Mouse (Mus musculus) limb, embryonic 13.5 days (tissue): ENCODE measurements around the gene Ehd2. TPM values are rescaled to one million over a fixed set of nuclear protein-coding genes. Genes with fewer than 3 reads are reported as not detected.
A peak's percentile ranks its signal among the peaks of the same experiment; 100 is the strongest.

ENCODE experiments used
- ATAC-seq: fragments of 200-750 bp; cut with Nextera tagmentation; 2 replicates; pipeline ENCODE4 v1.8.0; 2017; ENCODE audit warnings: low read depth, moderate number of reproducible peaks, moderate TSS enrichment; ENCODE audit not compliant: low FRiP score
- H3K27ac ChIP-seq: fragments of 300-500 bp; sonication (generic); 2 replicates; pipeline ENCODE4 v1.5.1; 2015; ENCODE audit warnings: inconsistent platforms, mild to moderate bottlenecking, moderate library complexity
- H3K27me3 ChIP-seq: fragments of 300-500 bp; sonication (generic); 2 replicates; pipeline ENCODE4 v1.6.1; 2015; ENCODE audit warnings: mild to moderate bottlenecking, inconsistent platforms
- H3K36me3 ChIP-seq: fragments of 300-500 bp; sonication (generic); 2 replicates; pipeline ENCODE4 v1.6.1; 2015; ENCODE audit warnings: inconsistent platforms, mild to moderate bottlenecking, moderate library complexity
- H3K4me1 ChIP-seq: fragments of 300-500 bp; sonication (generic); 2 replicates; pipeline ENCODE4 v1.6.1; 2015; ENCODE audit warnings: inconsistent platforms
- H3K4me2 ChIP-seq: fragments of 300-500 bp; sonication (generic); replicated peaks from 2 replicates; pipeline ENCODE4 v1.6.1; 2015; ENCODE audit warnings: inconsistent platforms, mild to moderate bottlenecking, moderate library complexity
- H3K4me3 ChIP-seq: fragments of 300-500 bp; sonication (generic); 2 replicates; pipeline ENCODE4 v1.5.1; 2015; ENCODE audit warnings: moderate library complexity, mild to moderate bottlenecking, inconsistent platforms
- H3K9ac ChIP-seq: fragments of 300-500 bp; sonication (generic); 2 replicates; pipeline ENCODE4 v1.6.1; 2015; ENCODE audit warnings: mild to moderate bottlenecking, inconsistent platforms
- H3K9me3 ChIP-seq: fragments of 300-500 bp; sonication (generic); 2 replicates; pipeline ENCODE4 v1.6.1; 2016; ENCODE audit warnings: inconsistent platforms
- WGBS: fragments of 180-500 bp; shearing (Covaris S2); methylation state at CpG from one replicate; pipeline ENCODE4 v1.1.7; 2015; 5-methylcytosine and 5-hydroxymethylcytosine counted together
- polyA plus RNA-seq: library from polyadenylated mRNA; unstranded; fragments of >200 nt; fragmentation: Nextera tagmentation; extraction: Ambion mirVana; gene quantifications from 2 replicates; pipeline ENCODE4 v1.2.1, GENCODE M21; 2015

Gene Ehd2
- polyA plus RNA-seq, 1 experiment from 2014 or later: 29.9 TPM

DNA sequence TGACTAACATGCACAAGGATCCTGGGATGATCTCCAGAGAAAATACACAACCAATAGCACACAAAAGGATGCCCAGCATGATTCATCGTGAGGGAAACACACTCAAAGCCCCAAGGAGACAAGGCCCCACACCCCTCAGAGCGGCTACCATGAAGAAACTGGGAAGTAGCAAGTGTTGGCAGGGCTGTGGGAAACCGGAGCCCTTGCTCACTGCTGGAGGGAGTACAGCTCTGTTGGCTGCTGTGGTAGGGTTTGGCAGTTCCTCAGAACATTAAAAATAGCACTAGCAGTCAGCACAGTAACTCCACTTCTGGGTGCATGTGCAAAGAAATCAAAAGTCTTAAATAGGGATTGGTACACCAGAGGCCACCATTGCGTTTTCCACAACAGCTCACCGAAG is 34.8 kb upstream of the Ehd2 start:
- Histone ChIP-seq H3K9ac (no peak overlapping the region), H3K36me3 (peaks cover 37% of the 10 kb centered on the region), H3K27ac (no peak overlapping the region), H3K4me2 (no peak overlapping the region), H3K9me3 (no peaks in the 10 kb centered on the region), H3K4me3 (no peak overlapping the region), H3K4me1 (0 out of 2 replicates have a peak, but pooled peaks cover 6% of the 10 kb centered on the region), H3K27me3 (no peaks in the 10 kb centered on the region)
- no peak for ATAC-seq
- WGBS: 84% methylated on average over 5 of the region's 5 CpGs

DNA sequence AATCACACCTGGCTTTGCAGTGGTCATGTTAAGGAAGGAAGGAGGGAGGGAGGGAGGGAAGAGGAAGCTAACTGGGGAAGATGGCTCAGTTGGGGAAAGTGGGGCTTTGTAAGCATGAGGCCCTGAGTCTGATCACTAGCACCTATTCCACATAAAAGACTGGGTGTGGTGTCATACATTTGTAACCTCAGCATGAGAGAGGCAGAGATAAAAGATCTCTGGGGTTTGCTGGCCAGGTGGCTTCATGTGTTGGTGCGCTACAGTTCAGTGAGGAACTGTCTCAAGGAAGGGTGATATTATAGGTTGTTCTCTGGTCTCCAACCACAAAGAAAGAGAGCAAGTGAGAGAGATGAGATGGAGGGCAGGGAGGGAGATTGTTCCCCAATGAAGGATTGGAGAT is 34.3 kb upstream of the Ehd2 start:
- ATAC-seq: no peak
- Histone ChIP-seq H3K9me3 (no peaks in the 10 kb centered on the region), H3K27ac (no peak overlapping the region), H3K4me1 (0 out of 2 replicates have a peak, but pooled peaks cover 6% of the 10 kb centered on the region), H3K4me3 (no peak overlapping the region), H3K9ac (no peak overlapping the region), H3K36me3 (peaks cover 42% of the 10 kb centered on the region), H3K4me2 (no peak overlapping the region), H3K27me3 (no peaks in the 10 kb centered on the region)
- WGBS: 94% methylated on average over 1 of the region's 1 CpGs

DNA sequence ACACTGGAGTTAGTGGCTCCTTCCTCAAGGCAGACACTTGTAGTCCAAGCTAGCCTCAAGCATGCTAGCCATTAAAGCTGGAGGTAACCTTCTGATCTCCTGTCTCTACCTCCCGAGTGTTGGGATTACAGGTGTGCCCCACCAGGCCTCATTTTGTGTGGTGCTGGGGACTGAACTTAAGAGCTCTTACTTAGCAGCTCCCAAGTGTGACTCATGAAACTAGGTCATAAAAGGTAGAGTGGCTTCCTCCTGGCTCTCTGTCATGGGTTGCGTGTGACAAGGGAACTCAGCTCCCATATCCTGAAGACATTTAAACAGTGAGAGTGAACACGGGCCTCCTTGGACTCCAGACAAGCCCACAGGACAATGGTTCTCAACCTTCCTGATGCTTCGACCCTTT is 26.4 kb upstream of the Ehd2 start:
- Histone ChIP-seq H3K4me2 (no peak overlapping the region), H3K36me3 (peaks cover 90% of the 10 kb centered on the region), H3K9ac (no peak overlapping the region), H3K27me3 (no peaks in the 10 kb centered on the region), H3K27ac (no peak overlapping the region), H3K4me1 (no peaks in the 10 kb centered on the region), H3K9me3 (no peaks in the 10 kb centered on the region), H3K4me3 (no peak overlapping the region)
- ATAC-seq: no peak
- 89% methylated on average over 4 of the region's 4 CpGs for WGBS

DNA sequence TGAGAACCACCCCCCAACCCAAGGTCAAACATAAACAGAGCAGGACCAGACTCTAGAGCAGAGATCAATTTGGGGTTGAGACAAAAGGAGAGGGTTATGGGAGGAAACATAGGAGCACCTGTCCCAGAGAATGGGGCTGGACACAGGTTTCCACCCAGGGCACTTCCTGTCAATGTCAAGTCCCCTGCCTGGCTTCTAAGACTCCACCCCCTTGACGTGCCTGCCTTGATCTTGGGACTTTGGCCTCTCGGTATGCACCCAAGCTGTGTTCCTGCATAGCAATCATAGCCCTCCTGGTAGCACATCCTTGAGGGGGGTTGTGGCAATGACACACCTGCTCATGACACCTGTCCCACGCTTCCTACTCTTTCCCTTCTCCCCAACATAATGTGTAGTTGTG is 25.8 kb upstream of the Ehd2 start:
- peaks cover 95% of the 10 kb centered on the region for H3K36me3 ChIP-seq
- no peaks in the 10 kb centered on the region for H3K27me3 ChIP-seq
- no peak overlapping the region for H3K9ac ChIP-seq
- H3K9me3 ChIP-seq: no peaks in the 10 kb centered on the region
- no peaks in the 10 kb centered on the region for H3K4me1 ChIP-seq
- no peak overlapping the region for H3K27ac ChIP-seq
- ATAC-seq: no peak
- no peak overlapping the region for H3K4me2 ChIP-seq
- no peak overlapping the region for H3K4me3 ChIP-seq
- WGBS: 79% methylated on average over 3 of the region's 3 CpGs

DNA sequence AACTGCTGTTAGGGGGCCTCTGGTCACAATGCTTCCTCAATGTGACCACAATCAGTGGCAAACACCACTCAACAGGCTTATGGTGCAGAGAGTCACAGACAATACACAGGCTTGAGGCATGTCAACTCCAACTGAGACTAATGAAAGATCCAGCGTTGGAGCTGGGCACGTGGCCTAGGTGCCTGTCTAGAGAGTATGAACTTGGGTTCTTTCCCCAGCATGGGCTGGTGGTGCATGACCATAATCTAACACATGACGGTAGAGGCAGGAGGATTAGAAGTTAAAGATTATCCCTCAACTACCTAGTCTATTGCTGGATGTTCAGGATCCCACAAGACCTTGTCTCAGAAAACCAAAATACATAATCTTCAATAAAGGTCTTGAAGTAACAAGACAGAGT is 24.4 kb upstream of the Ehd2 start:
- no peak for ATAC-seq
- 97% methylated on average over 3 of the region's 3 CpGs for WGBS

DNA sequence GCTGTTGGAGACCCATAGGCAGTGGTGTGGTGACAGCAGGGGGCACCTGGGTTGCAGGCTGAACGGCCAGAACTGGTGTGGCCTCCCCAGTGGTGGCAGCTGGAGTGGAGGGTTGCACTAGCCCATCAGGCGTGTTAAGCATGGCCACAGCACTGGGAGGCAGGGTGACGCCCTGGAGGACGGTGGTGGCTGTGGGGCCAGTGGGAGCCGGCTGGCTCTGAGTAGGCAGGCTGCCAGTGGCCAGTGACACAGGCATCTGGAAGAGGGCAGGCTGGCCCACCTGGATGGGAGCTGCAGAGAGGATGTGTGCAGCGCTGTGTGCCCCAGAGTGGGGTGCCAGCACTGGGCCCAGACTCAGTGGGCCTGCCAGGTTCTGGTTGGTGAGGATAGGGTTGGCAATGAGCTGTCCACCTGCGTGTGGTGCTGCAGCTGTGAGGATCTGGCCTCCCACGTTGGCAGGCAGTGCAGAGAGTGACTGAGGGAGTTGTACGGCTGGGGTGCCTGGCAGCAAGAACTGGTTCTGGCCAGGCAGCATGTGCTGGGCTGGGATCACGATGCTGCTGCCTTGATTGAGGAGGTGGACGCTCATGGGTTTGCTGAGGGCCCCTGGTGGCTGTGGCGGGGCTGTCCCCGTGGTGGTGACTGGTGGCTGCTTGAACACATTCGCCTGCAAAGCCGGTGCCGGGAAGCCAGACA is 20.4 kb upstream of the Ehd2 start:
- no peaks in the 10 kb centered on the region for H3K27me3 ChIP-seq
- 91% methylated on average over 16 of the region's 16 CpGs for WGBS
- no peak overlapping the region for H3K4me2 ChIP-seq
- no peak for ATAC-seq
- no peak overlapping the region for H3K4me3 ChIP-seq
- no peaks in the 10 kb centered on the region for H3K9me3 ChIP-seq
- no peak overlapping the region for H3K27ac ChIP-seq
- H3K36me3 ChIP-seq: peaks cover 91% of the 10 kb centered on the region
- no peaks in the 10 kb centered on the region for H3K4me1 ChIP-seq
- H3K9ac ChIP-seq: no peak overlapping the region

More for the DNA sequence above, 24.4 kb upstream of the Ehd2 start:
- Histone ChIP-seq H3K4me2 (no peak overlapping the region), H3K9me3 (no peaks in the 10 kb centered on the region), H3K27ac (no peak overlapping the region), H3K4me1 (no peaks in the 10 kb centered on the region), H3K27me3 (no peaks in the 10 kb centered on the region), H3K4me3 (no peak overlapping the region), H3K36me3 (peaks cover 95% of the 10 kb centered on the region), H3K9ac (no peak overlapping the region)

DNA sequence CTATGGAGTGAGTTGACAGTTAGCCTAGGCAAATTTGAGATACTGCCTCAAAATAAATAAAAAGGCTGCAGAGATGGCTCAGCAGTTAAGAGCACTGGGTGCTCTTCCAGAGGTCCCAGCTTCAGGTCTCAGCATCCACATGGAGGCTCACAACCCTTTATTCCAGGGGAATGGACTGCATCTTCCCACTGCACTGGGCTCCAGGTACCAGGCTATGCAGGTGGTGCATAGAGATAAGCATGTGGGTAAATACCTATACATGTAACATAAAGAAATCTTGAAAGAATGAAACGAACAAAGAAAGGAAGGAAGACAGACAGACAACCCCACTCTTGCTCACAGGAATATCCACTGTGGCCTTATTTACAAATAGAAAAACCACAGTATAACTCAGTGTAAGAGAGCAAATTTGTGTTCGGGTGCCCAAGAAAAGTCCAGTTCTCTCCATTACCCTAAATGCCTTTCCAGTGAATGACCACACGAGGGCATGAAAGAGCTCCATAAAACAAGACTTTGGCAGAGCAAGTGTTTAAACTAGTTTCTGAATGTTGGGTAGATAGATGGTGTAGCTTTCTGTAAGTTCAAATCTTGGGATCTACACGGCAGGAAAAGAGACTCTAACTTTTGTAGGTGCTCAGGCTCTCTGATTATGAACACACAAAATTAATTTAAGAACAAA is 15.5 kb upstream of the Ehd2 start:
- Histone ChIP-seq H3K9me3 (no peaks in the 10 kb centered on the region), H3K9ac (no peak overlapping the region), H3K4me3 (no peak overlapping the region), H3K27me3 (no peaks in the 10 kb centered on the region), H3K4me2 (no peak overlapping the region), H3K27ac (0 out of 2 replicates have a peak overlapping the region, but pooled peaks have one; percentile 28), H3K36me3 (peaks cover 90% of the 10 kb centered on the region), H3K4me1 (no peaks in the 10 kb centered on the region)
- WGBS: 44% methylated on average over 4 of the region's 4 CpGs
- ATAC-seq: no peak

DNA sequence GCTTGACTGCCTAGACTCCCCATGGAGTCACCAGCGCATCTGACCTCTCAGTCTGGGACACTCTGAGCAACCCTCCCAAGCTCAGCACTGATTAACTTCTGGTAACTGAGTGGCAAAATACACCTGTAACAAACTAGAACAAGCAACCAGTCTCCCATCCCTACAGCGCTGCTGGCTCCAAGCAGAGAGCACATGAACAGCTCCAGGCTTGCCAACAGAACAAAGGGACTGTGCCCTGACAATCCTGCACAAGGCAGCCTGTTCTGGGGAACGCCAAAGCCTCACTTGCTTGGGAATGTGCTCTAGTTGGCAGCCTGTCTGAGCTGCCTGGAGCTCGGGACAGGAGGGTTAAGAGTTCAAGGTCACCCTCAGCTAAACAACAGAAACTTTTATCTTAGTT is 14.2 kb upstream of the Ehd2 start:
- 87% methylated on average over 4 of the region's 4 CpGs for WGBS
- H3K9me3 ChIP-seq: no peaks in the 10 kb centered on the region
- H3K4me3 ChIP-seq: no peak overlapping the region
- H3K9ac ChIP-seq: no peak overlapping the region
- H3K27ac ChIP-seq: no peak overlapping the region
- no peaks in the 10 kb centered on the region for H3K4me1 ChIP-seq
- peaks cover 90% of the 10 kb centered on the region for H3K36me3 ChIP-seq
- H3K27me3 ChIP-seq: no peaks in the 10 kb centered on the region
- H3K4me2 ChIP-seq: no peak overlapping the region
- ATAC-seq: no peak

DNA sequence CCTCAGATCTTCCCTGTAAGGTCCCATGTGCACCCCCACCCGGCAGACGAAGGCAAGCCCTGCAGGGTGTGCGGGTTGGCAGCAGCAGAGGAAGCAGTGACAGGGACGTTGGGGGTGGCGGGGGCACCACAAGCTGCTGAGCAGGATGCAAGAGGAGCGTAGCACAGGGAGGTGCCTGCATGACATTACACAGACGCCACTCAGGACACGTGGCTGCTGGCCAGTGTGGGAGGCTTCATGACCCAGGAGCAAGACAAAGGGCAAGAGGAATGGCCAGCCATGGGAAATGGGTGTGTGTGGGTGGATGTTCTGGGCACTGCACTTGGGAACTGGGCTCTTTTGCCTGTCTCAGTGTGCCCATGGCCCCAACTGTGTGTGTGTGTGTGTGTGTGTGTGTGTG is 12.9 kb upstream of the Ehd2 start:
- Histone ChIP-seq H3K27me3 (no peaks in the 10 kb centered on the region), H3K4me3 (no peak overlapping the region), H3K9ac (no peak overlapping the region), H3K36me3 (peaks cover 89% of the 10 kb centered on the region), H3K4me1 (no peaks in the 10 kb centered on the region), H3K9me3 (no peaks in the 10 kb centered on the region), H3K27ac (no peak overlapping the region), H3K4me2 (no peak overlapping the region)
- ATAC-seq: no peak
- WGBS: 81% methylated on average over 8 of the region's 8 CpGs

DNA sequence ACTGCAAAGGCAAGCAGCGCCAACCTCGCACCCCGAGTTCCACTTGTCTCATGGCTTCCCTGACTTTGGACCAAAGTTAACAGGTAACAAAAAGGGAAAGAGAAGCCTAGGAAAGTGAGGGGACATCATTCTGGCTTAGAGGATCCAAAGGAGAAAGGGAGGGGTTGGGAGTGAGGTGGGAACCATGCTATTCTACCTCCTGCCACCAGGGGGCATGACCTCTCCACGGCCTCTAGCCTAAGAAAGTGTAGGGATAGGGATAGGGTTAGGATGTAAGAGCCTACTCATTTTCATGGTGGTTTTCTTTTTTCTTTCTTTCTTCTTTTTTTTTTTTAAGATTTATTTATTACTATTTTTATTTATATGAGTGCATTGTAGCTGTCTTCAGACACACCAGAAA is 8.5 kb upstream of the Ehd2 start:
- Histone ChIP-seq H3K4me1 (no peaks in the 10 kb centered on the region), H3K9ac (no peak overlapping the region), H3K27ac (no peak overlapping the region), H3K27me3 (no peaks in the 10 kb centered on the region), H3K9me3 (no peaks in the 10 kb centered on the region), H3K4me3 (no peak overlapping the region), H3K36me3 (peaks cover 97% of the 10 kb centered on the region), H3K4me2 (no peak overlapping the region)
- WGBS: 78% methylated on average over 4 of the region's 4 CpGs
- no peak for ATAC-seq

DNA sequence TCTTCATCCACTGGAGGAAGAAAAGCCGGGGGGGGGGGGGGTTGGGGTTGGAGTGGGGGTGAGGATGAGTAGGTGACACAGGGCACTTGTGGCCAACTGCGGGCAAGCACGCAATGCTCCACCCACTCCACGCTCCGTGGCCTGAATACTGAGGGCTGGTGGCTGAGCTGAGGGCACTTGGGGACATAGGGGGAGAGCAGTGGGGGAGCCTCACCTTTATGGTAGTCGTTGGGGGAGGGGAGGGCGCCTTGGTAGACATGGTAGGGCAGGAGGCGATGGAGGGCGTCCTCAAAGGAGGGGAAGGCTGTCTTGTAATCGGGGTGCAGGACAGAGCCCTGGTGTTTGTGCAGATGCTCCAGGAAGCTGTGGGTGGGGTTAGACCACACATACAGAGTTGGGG is 8.1 kb upstream of the Ehd2 start:
- H3K9me3 ChIP-seq: no peaks in the 10 kb centered on the region
- H3K4me1 ChIP-seq: no peaks in the 10 kb centered on the region
- H3K9ac ChIP-seq: no peak overlapping the region
- H3K4me2 ChIP-seq: no peak overlapping the region
- WGBS: 97% methylated on average over 10 of the region's 10 CpGs
- H3K27me3 ChIP-seq: no peaks in the 10 kb centered on the region
- no peak for ATAC-seq
- peaks cover 97% of the 10 kb centered on the region for H3K36me3 ChIP-seq
- H3K27ac ChIP-seq: no peak overlapping the region
- H3K4me3 ChIP-seq: no peak overlapping the region

DNA sequence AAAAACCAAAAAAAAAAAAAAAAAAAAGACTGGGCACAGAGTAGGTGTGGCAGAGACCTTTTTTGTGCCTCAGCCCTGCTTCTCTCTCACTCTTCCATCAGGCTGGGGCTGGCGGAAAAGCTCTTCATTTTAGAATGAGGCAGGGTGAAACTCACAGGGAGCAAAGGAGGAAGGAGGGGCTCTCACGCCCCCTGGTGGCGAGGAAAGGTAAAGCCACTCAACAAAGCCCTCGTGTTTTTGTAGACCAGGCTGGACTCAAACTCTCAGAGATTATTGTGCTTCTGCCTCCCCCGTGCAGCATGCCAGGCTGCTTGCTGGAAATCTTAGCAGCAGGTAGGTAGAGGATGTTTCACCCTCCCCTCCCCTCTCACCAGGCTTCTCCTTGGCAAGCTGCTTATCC is 7.3 kb upstream of the Ehd2 start:
- Histone ChIP-seq H3K36me3 (peaks cover 98% of the 10 kb centered on the region), H3K9me3 (no peaks in the 10 kb centered on the region), H3K4me3 (no peak overlapping the region), H3K27ac (no peak overlapping the region), H3K4me2 (no peak overlapping the region), H3K27me3 (no peaks in the 10 kb centered on the region), H3K4me1 (no peaks in the 10 kb centered on the region), H3K9ac (no peak overlapping the region)
- 67% methylated on average over 5 of the region's 5 CpGs for WGBS
- no peak for ATAC-seq

DNA sequence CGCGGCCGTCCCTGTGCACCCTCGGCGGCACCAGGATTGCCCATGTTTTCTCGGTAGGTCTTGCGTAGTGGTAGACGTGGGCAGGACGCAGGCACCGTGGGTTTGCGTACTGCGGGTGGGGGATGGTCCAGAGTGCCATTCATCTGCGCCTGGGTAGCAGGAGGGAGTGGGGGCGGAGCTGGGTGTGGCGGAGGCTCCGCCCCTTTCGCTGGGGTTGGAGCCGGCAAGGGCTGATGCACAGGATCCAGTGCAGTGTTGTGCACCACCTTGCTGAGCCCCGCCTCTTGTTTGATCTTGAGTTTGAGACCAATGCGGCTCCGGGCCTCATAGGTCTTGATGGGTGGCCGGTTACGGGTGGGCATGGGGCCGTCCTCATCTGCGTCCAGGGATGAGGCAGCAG is 4.9 kb upstream of the Ehd2 start:
- H3K4me1 ChIP-seq: no peaks in the 10 kb centered on the region
- H3K4me3 ChIP-seq: no peak overlapping the region
- 69% methylated on average over 25 of the region's 25 CpGs for WGBS
- peaks cover 74% of the 10 kb centered on the region for H3K36me3 ChIP-seq
- H3K9me3 ChIP-seq: no peaks in the 10 kb centered on the region
- H3K27ac ChIP-seq: no peak overlapping the region
- H3K9ac ChIP-seq: no peak overlapping the region
- H3K4me2 ChIP-seq: no peak overlapping the region
- H3K27me3 ChIP-seq: no peaks in the 10 kb centered on the region
- ATAC-seq: no peak
